18 mouse cellular contexts compared by ENCODE assay signal in the genomic region with DNA sequence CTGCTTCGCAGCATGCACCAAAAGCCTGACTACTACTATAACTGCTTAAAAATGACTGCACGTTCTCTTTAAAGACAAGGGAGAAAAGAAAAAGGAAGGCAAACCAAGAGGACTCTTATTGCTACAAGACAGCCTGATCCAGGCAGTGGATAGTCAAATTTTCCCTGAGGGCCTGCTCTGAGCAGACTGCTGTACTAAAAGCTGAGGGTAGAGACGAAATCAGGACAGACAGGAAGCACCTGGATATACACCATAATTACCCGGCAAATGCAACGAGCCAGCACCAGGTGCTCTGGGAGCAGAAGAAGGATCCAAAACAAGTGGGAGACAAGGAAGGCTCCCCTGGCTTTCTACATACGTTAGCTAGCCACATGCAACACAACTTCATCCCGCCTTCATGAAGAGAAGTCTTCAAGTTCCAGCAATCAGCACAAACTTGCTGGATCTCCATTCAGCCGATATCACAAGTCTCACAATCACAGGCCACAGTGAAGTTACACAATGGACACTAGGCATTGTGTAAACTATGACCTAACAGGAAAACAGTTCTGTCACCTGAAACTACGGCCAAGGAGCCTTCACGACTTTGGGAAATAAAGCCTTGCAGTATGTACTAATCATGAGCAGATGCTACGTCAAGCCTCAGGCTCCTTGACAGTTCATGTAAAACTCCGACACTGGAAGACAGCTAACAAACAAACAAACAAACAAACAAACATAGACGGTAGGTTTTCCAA. TPM values are rescaled to one million over a fixed set of nuclear protein-coding genes. Genes with fewer than 3 reads are reported as not detected.
DNase-seq lines count a peak whose midpoint lies in the region; ATAC-seq and TF ChIP-seq lines count a peak whose summit lies in the region.
"Had no signal": no experiment of that assay in that cellular context is flagged by ENCODE, and none has a peak within 500 bp of the region (broad histone marks: within the 10 kb centered on the region; RNA-seq: fewer than 3 reads in every experiment).

No protein-coding gene starts in this region.

- no peak for TF ChIP-seq CTCF in liver, postnatal 0 days (IDR thresholded peaks at IDR 0.05; ENCODE audit: low read depth)

- no peak overlapping the region for H3K27ac ChIP-seq in heart, embryonic 13.5 days (replicated peaks)
- peak overlapping the region; percentile 49 for H3K27ac ChIP-seq in liver, postnatal 0 days (ENCODE audit: low read depth)
- no peak overlapping the region for H3K27ac ChIP-seq in liver, embryonic 12.5 days
- peak overlapping the region; percentile 50 for H3K27ac ChIP-seq in brown adipose tissue, adult 24 weeks (replicated peaks; ENCODE audit: low read depth, low read length)
- no peak overlapping the region for H3K27ac ChIP-seq in embryonic facial prominence, embryonic 14.5 days (replicated peaks; ENCODE audit: low read depth, low read length)
- no peak overlapping the region for H3K27ac ChIP-seq in midbrain, embryonic 10.5 days (replicated peaks)
- H3K27ac ChIP-seq: embryonic facial prominence, embryonic 13.5 days; forebrain, embryonic 12.5 days had no signal

- H3K9me3 ChIP-seq in heart, embryonic 13.5 days: no peaks in the 10 kb centered on the region
- H3K9me3 ChIP-seq in liver, postnatal 0 days (ENCODE audit: low read length): no peaks in the 10 kb centered on the region
- no peaks in the 10 kb centered on the region for H3K9me3 ChIP-seq in liver, embryonic 12.5 days (replicated peaks)
- no peaks in the 10 kb centered on the region for H3K9me3 ChIP-seq in embryonic facial prominence, embryonic 14.5 days (ENCODE audit: control insufficient read depth, low read length)
- H3K9me3 ChIP-seq in midbrain, embryonic 10.5 days (replicated peaks): no peaks in the 10 kb centered on the region
- H3K9me3 ChIP-seq: embryonic facial prominence, embryonic 13.5 days; forebrain, embryonic 12.5 days had no signal

- no peak overlapping the region for H3K4me3 ChIP-seq in heart, embryonic 13.5 days
- no peak overlapping the region for H3K4me3 ChIP-seq in liver, postnatal 0 days (ENCODE audit: low read depth, low read length)
- no peak overlapping the region for H3K4me3 ChIP-seq in liver, embryonic 12.5 days
- no peak overlapping the region for H3K4me3 ChIP-seq in brown adipose tissue, adult 24 weeks (ENCODE audit: insufficient read depth, low read depth, low read length)
- H3K4me3 ChIP-seq in embryonic facial prominence, embryonic 14.5 days (ENCODE audit: low read depth, low read length): no peak overlapping the region
- no peak overlapping the region for H3K4me3 ChIP-seq in midbrain, embryonic 10.5 days
- H3K4me3 ChIP-seq: embryonic facial prominence, embryonic 13.5 days; forebrain, embryonic 12.5 days had no signal

- no peaks in the 10 kb centered on the region for H3K27me3 ChIP-seq in heart, embryonic 13.5 days (replicated peaks)
- H3K27me3 ChIP-seq in liver, postnatal 0 days (ENCODE audit: insufficient read depth, low read length): no peaks in the 10 kb centered on the region
- H3K27me3 ChIP-seq in liver, embryonic 12.5 days (replicated peaks): no peaks in the 10 kb centered on the region
- H3K27me3 ChIP-seq in embryonic facial prominence, embryonic 14.5 days (replicated peaks; ENCODE audit: control insufficient read depth, insufficient read depth, low read length): no peaks in the 10 kb centered on the region
- no peaks in the 10 kb centered on the region for H3K27me3 ChIP-seq in midbrain, embryonic 10.5 days (ENCODE audit: low read depth, poor library complexity, severe bottlenecking)
- H3K27me3 ChIP-seq: embryonic facial prominence, embryonic 13.5 days; forebrain, embryonic 12.5 days had no signal

- ATAC-seq in heart, embryonic 13.5 days (ENCODE audit: extremely low read depth, insufficient number of reproducible peaks, low FRiP score, low TSS enrichment): no peak
- peak; percentile 72 for ATAC-seq in liver, postnatal 0 days
- ATAC-seq in liver, embryonic 12.5 days: no peak
- ATAC-seq in embryonic facial prominence, embryonic 14.5 days (ENCODE audit: low read depth): peak; percentile 81

- WGBS in heart, embryonic 13.5 days: 61% methylated on average over 13 of the region's 13 CpGs
- 41% methylated on average over 13 of the region's 13 CpGs for WGBS in liver, postnatal 0 days (ENCODE audit: insufficient replicate concordance)
- WGBS in liver, embryonic 12.5 days (ENCODE audit: insufficient replicate concordance): 54% methylated on average over 13 of the region's 13 CpGs
- WGBS in embryonic facial prominence, embryonic 14.5 days: 31% methylated on average over 13 of the region's 13 CpGs
- 88% methylated on average over 13 of the region's 13 CpGs for WGBS in midbrain, embryonic 10.5 days

- no peak for TF ChIP-seq EP300 in liver, postnatal 0 days (IDR thresholded peaks at IDR 0.05; ENCODE audit: low read depth)

- H3K4me1 ChIP-seq in heart, embryonic 13.5 days: peaks cover 70% of the 10 kb centered on the region
- peaks cover 28% of the 10 kb centered on the region for H3K4me1 ChIP-seq in liver, postnatal 0 days (ENCODE audit: insufficient read depth)
- H3K4me1 ChIP-seq in liver, embryonic 12.5 days: peaks cover 19% of the 10 kb centered on the region
- H3K4me1 ChIP-seq in brown adipose tissue, adult 24 weeks (ENCODE audit: control insufficient read depth, insufficient read depth, insufficient read length, low read length): peaks cover 43% of the 10 kb centered on the region
- peaks cover 22% of the 10 kb centered on the region for H3K4me1 ChIP-seq in embryonic facial prominence, embryonic 14.5 days (ENCODE audit: control insufficient read depth, insufficient read depth, low read length)
- H3K4me1 ChIP-seq in midbrain, embryonic 10.5 days: peaks cover 20% of the 10 kb centered on the region

- DNase-seq in heart, postnatal 4 days: no peak
- no peak for DNase-seq in liver, postnatal 0 days
- peak; percentile 73 for DNase-seq in embryonic facial prominence, embryonic 14.5 days (ENCODE audit: low spot score)
- DNase-seq in frontal cortex, postnatal 10 days (ENCODE audit: low spot score in 2 of 2): no peak
- DNase-seq in midbrain, embryonic 10.5 days (ENCODE audit: low spot score): no peak
- DNase-seq: adrenal gland, adult 8-10 months; cerebellum, postnatal 10 days; kidney, adult 2 months; kidney, postnatal 4 days; layer of hippocampus, postnatal 36 days; right cerebral cortex, adult 18-20 months; thymus, postnatal 14 days had no signal

- H3K9ac ChIP-seq in heart, embryonic 13.5 days: peak overlapping the region; percentile 21; the same call in 1 of the 2 replicates
- H3K9ac ChIP-seq in liver, postnatal 0 days (replicated peaks): no peak overlapping the region
- no peak overlapping the region for H3K9ac ChIP-seq in liver, embryonic 12.5 days
- H3K9ac ChIP-seq in embryonic facial prominence, embryonic 14.5 days (ENCODE audit: low read depth, low read length): no peak overlapping the region
- H3K9ac ChIP-seq: embryonic facial prominence, embryonic 13.5 days; forebrain, embryonic 12.5 days had no signal

- no peaks in the 10 kb centered on the region for H3K36me3 ChIP-seq in heart, embryonic 13.5 days
- H3K36me3 ChIP-seq in liver, postnatal 0 days (replicated peaks; ENCODE audit: insufficient read depth, low read length): no peaks in the 10 kb centered on the region
- H3K36me3 ChIP-seq in liver, embryonic 12.5 days: no peaks in the 10 kb centered on the region
- no peaks in the 10 kb centered on the region for H3K36me3 ChIP-seq in embryonic facial prominence, embryonic 14.5 days (ENCODE audit: control insufficient read depth, insufficient read depth, low read length)
- no peaks in the 10 kb centered on the region for H3K36me3 ChIP-seq in midbrain, embryonic 10.5 days
- H3K36me3 ChIP-seq: embryonic facial prominence, embryonic 13.5 days; forebrain, embryonic 12.5 days; G1E had no signal

- no peak overlapping the region for H3K4me2 ChIP-seq in heart, embryonic 13.5 days
- no peak overlapping the region for H3K4me2 ChIP-seq in liver, postnatal 0 days (ENCODE audit: low read depth, low read length)
- no peak overlapping the region for H3K4me2 ChIP-seq in liver, embryonic 12.5 days
- no peak overlapping the region for H3K4me2 ChIP-seq in embryonic facial prominence, embryonic 14.5 days (ENCODE audit: low read depth, low read length)
- H3K4me2 ChIP-seq: embryonic facial prominence, embryonic 13.5 days; forebrain, embryonic 12.5 days had no signal

RNA-seq across cellular contexts. Expression of a gene that starts 43.7 kb away (rescaled TPM):
- 15.7 and 17.5 TPM in 2 replicates for polyA plus RNA-seq in heart, embryonic 13.5 days (2015; fragmentation: Nextera tagmentation; extraction: Ambion mirVana)
- 10 to 100 TPM; 91.2 to 98.7 TPM for total RNA-seq in heart, postnatal 4 days (2021)
- 5.1 and 5.5 TPM in 2 replicates for polyA plus RNA-seq in liver, postnatal 0 days (2015; fragmentation: Nextera tagmentation; extraction: Ambion mirVana)
- 5.2 and 5.6 TPM in 2 replicates for polyA plus RNA-seq in liver, embryonic 12.5 days (2016; fragmentation: Nextera tagmentation; extraction: Ambion mirVana)
- 14.4 and 18.0 TPM in 2 replicates for polyA plus RNA-seq in brown adipose tissue, adult 24 weeks (2012; ENCODE audit: insufficient read depth, insufficient read length, missing spikeins)
- 60.8 and 68.2 TPM in 2 replicates for polyA plus RNA-seq in embryonic facial prominence, embryonic 14.5 days (2014; fragmentation: Nextera tagmentation; extraction: Ambion mirVana)
- 19.0 and 24.6 TPM in 2 replicates for polyA plus RNA-seq in midbrain, embryonic 10.5 days (2016; fragmentation: Nextera tagmentation; extraction: Ambion mirVana)
- polyA plus RNA-seq: G1E had no signal

Comparison
In these comparisons a context has a peak if more than half of its experiments do, and no peak if none do; other contexts are left out.
1. ATAC-seq: peak in liver, postnatal 0 days (single experiment) and embryonic facial prominence, embryonic 14.5 days (single experiment); none in heart, embryonic 13.5 days (single experiment) and liver, embryonic 12.5 days (single experiment).
2. H3K27ac ChIP-seq: peak in liver, postnatal 0 days (single experiment) and brown adipose tissue, adult 24 weeks (single experiment); none in heart, embryonic 13.5 days (single experiment), liver, embryonic 12.5 days (single experiment), embryonic facial prominence, embryonic 14.5 days (single experiment) and midbrain, embryonic 10.5 days (single experiment).